Mouse (Mus musculus): ENCODE results near the gene Bptf. TPM values are rescaled to one million over a fixed set of nuclear protein-coding genes. Genes with fewer than 3 reads are reported as not detected.

Gene Bptf
- 19.3 and 33.4 TPM in 2 replicates for polyA plus RNA-seq (2012; rRNA removed; ENCODE audit: low replicate concordance)

DNA sequence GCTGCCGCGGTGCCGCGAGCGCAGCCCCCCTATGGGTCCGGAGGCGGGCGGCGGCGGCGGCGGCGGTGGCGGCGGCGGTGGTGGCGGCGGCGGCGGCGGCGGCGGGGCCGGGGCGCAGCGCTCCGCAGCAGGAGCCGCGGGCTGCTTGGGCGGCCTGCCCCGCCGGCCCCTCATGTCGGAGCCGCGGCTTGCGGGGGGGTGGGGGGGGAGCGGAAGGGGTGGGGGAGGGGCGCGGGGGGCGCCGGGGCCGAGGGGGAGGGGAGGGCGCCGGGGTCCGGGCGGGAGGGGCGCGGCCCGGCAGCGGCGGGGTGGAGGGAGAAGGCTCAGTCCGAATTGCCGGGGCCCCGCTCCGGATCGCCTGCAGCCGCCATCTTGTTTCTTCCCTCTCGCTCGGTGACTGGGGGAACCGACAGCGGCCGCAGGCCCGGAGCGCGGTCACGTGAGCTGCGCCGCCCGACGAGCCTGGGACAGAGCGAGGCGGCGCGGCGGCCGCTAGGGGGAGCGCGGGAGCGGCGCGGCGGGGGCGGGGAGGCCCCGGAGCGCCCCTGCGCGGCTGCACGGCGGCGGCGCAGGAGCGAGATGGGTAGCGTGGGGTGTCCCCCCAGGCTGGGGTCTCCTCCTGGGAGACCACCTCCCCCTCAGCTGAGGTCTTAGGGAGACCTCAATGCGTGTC lies at the start of gene Bptf:
TSS of gene Bptf (minus strand) at position 379 of the 673 bp plus-strand sequence.

DNA sequence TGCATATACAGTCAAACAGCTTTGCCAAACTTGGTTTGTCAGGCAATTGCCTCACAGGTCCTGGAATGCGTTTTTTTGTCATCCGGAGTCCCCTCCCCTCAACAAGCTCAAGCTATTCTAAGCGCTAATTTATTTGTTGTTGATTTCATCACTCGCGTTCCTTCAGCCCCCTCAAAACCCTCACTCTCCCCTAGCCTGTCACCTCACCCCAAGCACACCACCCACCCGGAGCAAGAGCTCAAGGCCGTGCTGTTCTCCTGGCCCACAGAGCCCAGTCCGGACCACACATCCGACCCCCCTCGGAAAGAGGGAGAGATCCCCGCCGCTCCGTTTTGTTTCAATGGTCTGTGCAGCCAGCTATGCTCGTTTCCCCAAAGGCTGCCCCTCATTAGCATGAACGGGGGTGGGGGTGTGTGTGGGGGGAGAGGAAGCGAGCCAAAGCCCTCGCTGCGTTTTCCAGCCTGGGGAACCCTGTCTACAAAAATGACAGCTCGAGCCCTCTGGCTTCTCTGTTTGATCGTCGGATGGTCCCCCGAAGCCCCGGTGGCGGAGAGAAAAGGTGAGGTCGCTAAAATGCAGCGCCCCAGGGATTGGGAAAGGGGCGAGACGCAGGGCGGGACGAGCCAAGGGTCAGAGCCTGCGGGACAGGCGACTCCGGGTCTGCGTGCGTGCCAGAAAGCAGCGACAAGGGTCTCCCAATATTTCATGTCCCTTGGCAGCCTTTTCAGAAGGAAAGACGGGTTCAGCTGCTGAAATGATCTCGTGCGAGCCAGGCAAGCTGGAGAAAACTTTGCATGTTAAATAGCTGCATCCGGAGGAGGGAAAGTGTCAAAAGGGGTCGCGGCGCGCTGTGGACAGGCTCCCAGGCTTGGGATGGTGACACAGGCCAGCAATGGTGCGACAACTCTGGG lies 106.3 kb downstream of the Bptf start, which contains the start of gene 1810010H24Rik:
TSS of gene 1810010H24Rik (plus strand) at position 271 of the 911 bp plus-strand sequence.

DNA sequence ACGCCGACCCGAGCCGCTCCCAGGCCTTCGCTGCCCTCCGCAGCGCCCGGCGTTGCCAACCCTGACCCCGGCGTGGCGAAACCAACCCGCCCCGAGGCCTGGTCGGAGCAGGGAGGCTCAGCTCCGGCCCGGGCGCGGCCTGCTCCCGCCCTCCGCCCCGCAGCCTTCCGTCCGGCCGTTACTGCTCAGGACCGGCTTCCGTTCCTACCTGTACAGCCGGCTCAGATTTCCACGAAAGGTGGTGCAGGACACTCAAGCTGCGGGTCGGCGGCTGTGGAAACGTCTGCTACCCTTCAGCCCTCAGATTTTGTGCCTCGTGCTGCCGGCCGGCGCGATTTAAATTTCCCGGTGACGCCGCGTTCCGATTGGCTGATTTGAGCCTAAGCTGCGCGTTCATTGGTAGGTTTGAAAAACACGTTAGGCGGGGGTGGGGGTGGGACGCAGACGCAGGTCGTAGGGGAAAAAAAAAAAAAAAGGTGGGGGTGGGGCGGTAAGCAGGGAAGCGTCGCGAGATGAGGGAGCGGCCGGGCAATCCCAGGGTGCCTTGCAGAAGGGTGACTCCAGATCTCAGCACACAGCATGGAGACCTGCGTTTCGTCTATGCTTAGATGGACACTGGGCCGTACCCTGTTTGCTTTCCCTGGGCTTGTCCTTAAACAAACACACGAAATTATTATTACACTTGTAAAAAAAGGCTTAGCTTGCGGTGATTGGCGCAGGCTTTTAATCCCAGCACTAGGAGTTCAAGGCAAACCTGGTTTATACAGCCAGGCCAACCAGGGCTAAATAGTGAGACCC lies 132.6 kb downstream of the Bptf start, which contains the start of gene Kpna2:
TSS of gene Kpna2 (minus strand) at position 391 of the 798 bp plus-strand sequence.

Other genes with a start within 250 kb of the Bptf start
- gene Smurf2, start 211.4 kb downstream of the Bptf start, polyA plus RNA-seq (2012; rRNA removed; ENCODE audit: low replicate concordance) = 6.9 and 10.0 TPM in 2 replicates
- gene Kpna2, start 132.6 kb downstream of the Bptf start, polyA plus RNA-seq (2012; rRNA removed; ENCODE audit: low replicate concordance) = 18.8 and 29.7 TPM in 2 replicates
- gene 1810010H24Rik, start 106.4 kb downstream of the Bptf start, polyA plus RNA-seq (2012; rRNA removed; ENCODE audit: low replicate concordance) = 5.6 and 7.3 TPM in 2 replicates
- 4.8 and 11.1 TPM in 2 replicates for gene Nol11, start 57.3 kb upstream of the Bptf start, polyA plus RNA-seq (2012; rRNA removed; ENCODE audit: low replicate concordance)